Mouse (Mus musculus): ENCODE measurements at regions not wholly inside any gene's neighbourhood (a gene's known extent, or its start where the extent isn't known, plus 50 kb on each side); places are given as distances from the start of the nearest gene placed in this dataset.
A peak's percentile ranks its signal among the peaks of the same experiment; 100 is the strongest.

DNA sequence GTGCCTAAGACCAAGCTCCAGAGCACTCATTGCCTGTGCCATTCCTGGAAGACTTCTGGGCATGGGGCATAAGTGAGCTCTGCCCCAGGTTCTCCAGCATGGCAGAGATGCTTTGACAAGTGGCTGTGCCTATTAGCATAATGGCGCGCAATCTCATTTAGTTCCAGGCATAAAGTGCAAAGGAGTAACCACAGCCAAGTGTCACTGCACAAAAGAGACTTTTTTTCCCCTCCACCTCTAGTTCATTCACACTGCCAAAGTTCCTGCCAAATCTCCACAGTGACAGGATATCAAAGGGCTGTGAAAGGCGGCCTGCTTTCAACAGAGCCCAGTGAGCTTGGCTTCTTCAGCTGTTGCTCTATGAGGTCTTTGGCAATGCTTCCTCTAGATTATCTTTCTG, 120.1 kb upstream of the Zfand5 start:
- intact Hi-C loops (cut with DNase I): no loop called here
- DNase-seq (ENCODE audit: extremely low spot score in 1 of 2, low spot score in 2 of 2): peak; percentile 20 to 44

DNA sequence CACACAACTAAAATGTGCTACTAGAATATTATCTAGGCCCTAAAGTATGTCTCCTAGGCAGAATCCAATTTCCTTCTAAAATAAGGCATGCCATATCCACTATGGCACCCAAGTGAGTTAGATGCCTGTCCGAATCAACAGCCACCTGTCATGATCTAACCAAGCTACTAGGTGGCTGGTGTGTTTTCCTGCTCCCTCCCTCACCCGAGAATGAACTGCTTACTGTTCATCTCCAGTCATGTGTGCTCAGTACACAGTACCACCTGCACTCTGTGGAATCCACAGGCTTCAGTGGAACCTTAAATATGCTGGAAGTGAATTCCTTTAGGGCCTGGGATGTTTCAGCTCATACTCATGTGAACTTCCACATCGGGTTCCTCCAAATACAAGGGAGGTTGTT, 121.2 kb upstream of the Zfand5 start:
- intact Hi-C loops (cut with DNase I): no loop called here
- no peak for DNase-seq (ENCODE audit: extremely low spot score in 1 of 2, low spot score in 2 of 2)

DNA sequence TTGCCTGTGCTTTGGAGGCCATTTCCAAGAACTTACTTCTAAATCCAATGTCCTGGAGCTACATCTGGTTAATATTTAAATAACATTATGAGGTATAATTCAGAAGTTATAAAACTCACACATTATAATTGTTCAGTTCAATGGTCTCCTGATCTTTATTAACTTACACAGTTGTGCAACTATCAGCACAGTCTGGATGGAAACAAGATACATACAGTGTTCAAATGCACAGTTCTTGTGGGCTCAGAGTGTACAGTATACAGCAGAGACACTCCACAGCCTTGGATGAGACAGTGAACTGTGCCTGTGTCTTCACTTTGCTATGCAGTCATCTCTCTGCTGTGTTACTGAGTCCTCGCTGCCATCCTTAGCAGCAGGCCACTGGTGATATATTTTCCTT, 121.8 kb upstream of the Zfand5 start:
- intact Hi-C loops (cut with DNase I): no loop called here

DNA sequence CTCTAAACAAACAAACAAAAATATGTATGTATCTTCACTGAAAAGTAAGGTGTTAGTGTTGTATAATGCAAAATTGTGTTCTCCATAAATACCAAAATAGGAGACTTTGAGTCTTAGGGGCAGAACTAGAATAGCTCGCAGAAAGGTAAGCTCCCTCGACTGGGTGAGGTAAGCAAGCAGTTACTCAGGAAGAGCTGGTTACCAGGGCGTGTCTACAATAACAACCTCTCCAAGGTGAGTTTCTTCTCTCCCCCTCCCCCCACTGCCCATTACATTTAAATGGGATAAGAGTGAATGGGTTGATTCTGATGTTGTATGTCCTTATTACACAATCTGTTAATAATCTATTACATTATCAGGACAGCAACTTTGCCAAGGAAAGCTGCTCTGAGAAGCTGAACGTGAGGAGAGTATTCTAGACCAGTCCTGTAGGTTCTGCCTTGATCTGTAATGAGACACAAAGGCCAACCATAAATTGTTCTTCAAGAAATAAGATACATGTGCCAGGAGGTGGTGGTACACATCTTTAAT, 125.2 kb upstream of the Zfand5 start:
- no peak for DNase-seq (ENCODE audit: extremely low spot score in 1 of 2, low spot score in 2 of 2)
- intact Hi-C loops (cut with DNase I): no loop called here

More for the DNA sequence above, 121.8 kb upstream of the Zfand5 start:
- DNase-seq (ENCODE audit: extremely low spot score in 1 of 2, low spot score in 2 of 2): no peak

DNA sequence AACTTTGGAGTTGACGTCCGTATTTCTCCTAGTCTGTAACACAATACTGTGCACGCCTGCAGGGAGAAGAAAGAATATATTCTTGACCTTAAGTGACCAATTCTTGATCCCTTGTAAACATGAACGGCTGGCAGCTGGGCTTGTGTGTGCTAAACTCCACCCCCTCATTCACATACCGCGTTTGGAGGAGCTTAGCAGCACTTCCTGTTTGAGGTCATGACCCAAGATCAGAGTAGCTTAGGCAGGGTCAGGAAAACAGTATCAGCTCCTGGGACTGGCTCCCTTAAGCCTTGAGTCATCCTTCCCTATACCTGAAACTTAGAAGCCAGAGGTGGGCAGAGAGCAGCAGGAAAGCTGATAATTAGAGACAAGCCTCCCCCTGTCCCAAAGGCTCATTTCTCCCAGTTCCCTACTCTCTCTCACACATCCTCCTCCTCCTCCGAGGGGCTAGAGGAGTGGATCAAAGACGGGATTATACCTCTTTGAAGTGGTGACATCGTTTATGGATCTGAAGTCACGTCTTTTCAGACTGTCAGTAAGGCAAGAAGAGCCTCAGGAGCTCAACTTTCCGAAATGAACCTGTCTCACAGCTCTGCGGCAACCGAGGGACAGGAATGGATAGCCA, 127.3 kb upstream of the Zfand5 start:
- intact Hi-C loops (cut with DNase I): no loop called here
- peak in 1 of 2 experiments; percentile 31 for DNase-seq (ENCODE audit: extremely low spot score in 1 of 2, low spot score in 2 of 2)

DNA sequence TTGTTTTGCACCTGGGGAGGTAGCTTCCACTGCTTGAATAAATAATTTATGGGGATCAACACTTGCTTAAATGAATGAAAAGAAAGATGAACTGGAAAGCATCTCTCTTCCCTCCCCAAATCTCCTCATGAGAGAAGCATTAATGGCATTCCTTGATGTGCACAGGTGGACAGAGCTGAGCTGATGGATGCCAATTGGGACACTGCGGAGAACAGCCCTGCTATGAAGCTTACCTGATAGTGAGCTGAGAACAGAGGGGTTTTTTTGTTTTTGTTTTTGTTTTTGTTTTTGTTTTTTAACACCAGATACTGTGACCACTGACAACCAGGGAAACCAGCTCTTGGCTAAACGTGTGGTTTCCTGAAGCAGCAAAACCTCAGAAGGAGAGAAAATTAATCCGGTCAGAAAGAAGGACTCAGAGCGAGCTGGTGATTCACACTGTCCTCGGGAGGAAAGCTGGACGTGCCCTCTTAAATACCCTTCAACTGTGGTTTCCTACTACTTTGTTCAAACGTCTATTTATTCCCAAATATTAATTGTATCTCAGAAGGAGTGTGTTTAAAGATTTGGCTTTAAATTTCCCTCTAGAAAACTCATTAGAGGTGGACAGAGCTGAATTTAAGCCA, 128.0 kb upstream of the Zfand5 start:
- intact Hi-C loops (cut with DNase I): no loop called here

DNA sequence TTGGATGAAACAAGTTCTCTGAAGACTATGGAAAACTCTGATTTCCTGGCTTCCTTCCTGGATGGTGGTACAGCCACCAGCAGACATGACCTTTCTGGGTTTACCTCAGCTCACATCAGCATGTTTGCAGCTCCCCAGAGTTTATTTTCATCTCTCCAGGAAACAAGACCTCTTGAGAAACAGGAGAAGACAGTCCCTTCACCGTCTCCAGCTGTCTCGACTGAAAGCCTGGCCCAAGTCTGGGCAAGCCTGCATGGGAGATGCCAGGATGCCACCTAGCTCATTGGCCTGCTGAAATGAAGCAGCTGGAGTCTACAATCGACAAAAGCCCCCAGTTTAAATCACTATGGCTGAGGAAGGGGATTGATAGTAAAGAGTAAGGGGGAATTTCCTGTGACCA, 131.6 kb upstream of the Zfand5 start:
- intact Hi-C loops (cut with DNase I): no loop called here
- no peak for DNase-seq (ENCODE audit: extremely low spot score in 1 of 2, low spot score in 2 of 2)

More for the DNA sequence above, 128.0 kb upstream of the Zfand5 start:
- no peak for DNase-seq (ENCODE audit: extremely low spot score in 1 of 2, low spot score in 2 of 2)

DNA sequence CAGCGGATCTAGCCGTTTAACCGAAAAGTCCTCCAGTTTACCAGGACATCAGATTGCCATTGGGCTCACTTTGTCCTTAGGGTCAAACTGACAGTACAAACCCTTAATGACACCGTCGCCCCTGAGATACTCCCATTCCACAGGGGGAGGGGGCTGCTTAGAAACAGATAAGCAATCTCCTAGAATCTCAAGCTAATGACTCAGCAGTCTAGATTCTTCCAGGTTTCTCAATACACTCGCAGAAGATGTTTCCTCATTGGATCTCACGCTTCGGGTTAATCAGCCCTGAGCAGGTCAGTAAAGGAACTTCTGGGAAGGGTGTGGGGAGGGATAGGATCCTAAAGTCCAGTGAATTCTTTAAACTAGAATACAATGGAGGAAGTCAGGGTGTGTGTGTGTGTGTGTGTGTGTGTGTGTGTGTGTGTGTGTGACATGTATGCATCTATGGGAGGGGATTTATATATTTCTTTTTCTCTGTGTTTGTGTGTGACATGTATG, 133.0 kb upstream of the Zfand5 start:
- intact Hi-C loops (cut with DNase I): no loop called here
- no peak for DNase-seq (ENCODE audit: extremely low spot score in 1 of 2, low spot score in 2 of 2)

DNA sequence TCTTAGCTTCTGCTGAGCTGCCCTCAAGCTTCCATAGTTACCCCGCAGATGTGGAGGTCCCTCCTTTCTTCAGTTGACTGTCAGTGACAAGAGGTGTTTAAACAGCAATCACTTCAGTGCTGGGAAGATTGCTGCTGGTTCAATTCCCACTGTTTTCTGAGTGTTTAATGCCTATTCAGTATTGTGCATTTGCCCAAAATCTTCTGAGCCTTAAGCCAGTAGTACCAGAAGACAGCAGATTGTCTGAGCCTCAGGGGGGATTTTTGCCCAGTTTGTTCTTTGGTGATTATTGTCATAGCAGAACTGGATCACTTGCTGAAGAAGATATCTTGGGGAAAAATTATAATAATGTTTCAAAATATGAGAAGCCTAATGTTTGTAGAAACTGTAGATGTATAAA, 135.3 kb upstream of the Zfand5 start:
- DNase-seq (ENCODE audit: extremely low spot score in 1 of 2, low spot score in 2 of 2): no peak
- intact Hi-C loops (cut with DNase I): no loop called here

DNA sequence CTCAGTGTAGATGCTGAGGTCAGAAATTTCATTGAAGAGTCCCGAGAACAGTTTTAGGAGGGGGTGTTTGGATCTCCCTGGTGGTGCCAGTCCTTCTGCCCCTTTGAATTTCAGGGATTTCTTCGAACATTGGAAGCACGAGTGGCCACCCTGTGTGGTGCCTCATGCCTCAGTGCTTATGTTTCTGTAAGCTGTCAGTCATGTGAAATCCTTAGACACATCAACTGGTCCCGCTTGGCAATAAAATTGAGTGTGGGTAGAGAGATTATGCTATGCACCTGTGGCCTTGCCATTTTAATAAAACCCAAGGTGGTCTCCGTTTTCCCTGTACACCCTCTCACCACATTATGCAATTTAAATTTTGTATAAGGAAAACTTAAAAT, 136.1 kb upstream of the Zfand5 start:
- intact Hi-C loops (cut with DNase I): no loop called here
- no peak for DNase-seq (ENCODE audit: extremely low spot score in 1 of 2, low spot score in 2 of 2)

DNA sequence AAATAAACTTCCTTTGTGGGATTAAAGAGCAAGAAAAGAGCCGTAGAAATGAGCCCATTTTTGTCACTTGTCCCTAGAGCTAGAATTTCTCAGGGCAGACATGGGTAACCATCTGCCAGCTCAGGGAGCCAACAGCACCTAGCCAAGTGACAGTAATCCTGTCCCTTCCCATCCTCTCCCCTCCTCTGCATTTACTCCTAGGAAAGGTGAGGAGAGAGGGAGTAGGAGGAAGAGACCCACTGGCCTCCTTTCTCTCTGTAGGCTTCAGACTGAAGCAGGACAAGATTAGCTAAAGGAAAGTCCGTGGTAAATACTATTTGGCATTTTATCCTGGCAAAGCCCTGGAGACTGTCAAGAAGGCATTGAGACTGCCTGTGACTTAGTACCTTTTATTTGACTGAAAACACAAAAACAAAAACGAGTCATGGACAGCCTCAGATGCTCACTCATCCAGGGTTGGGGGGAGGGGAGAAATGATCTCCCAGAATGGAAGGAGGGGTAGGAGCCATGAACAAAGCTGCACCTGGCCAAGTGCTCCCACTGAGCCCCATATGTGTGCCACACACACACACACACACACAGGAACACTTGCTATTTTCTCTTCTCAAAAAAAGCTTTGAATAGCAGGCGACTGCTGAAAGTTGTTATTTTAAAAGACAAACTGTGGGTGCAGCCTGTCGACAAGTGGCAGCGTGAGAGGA, 136.6 kb upstream of the Zfand5 start:
- intact Hi-C loops (cut with DNase I): no loop called here
- DNase-seq (ENCODE audit: extremely low spot score in 1 of 2, low spot score in 2 of 2): peak; percentile 10 to 26

DNA sequence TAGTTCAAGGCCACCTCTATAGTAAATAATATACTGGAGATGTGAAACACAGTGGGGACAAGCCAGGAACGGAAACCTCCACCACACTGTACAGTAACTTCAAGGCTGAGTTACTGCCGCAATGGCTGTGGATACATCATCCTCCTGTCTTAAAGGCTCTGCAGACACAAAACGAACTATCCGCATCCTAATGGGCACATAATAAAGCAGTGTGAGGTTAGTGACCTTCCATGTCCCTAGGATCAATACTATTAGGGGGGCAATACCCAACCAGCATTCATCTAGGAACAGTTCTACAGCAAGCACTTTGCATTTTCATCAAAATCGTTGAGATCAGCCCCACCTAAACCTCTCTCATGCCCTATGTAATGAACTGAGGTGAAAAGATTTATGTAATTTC, 142.4 kb upstream of the Zfand5 start:
- DNase-seq (ENCODE audit: extremely low spot score in 1 of 2, low spot score in 2 of 2): no peak
- intact Hi-C loops (cut with DNase I): no loop called here

DNA sequence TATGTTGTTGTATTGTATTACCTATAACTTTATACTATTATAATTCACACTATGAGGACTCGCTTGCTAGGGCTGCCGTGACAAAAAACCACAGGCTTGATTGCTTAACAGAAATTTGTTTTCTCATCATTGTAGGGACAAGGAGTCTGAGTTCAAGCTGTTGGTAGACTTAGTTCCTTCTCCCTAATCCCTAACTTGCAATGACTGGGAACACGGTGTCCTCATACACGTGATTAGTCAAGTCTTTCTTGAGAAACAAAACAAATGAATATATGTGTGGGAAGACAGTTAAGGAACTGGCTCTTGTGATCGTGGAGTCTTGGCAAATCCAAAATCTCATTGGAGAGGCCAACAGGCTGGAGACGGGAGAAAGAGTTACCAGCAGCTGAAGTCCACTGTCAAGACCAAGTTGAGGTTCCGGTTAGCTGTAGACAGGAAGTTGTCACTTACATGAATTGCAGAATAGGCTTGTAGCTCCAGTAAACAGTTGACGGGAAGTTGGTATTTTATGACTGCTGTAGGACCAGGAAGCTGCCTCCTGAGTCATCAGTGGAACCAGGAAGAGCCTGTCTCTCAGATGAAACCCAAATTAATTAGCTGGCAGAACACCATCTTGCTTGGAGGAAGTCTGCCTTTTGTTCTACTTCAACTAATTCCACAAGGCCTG, 144.9 kb upstream of the Zfand5 start:
- intact Hi-C loops (cut with DNase I): no loop called here

DNA sequence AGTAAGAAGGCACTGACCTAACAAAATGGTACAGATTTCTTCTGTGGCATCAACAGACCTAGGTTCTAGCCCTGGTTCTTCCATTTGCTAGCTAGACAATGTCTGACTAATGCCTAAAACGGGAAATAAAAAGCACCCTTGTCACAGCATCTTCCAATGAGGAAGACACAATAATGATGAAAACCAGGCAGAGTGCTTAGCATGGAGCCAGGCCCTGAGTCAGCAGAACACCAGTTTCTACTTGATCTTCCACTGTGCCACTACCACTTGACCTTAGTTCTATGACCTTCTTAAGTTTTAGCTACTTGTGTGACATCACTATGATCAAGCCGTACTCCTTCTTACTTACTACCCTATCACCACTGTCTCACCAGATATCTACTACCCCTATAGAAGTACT, 145.4 kb upstream of the Zfand5 start:
- intact Hi-C loops (cut with DNase I): no loop called here
- no peak for DNase-seq (ENCODE audit: extremely low spot score in 1 of 2, low spot score in 2 of 2)

More for the DNA sequence above, 144.9 kb upstream of the Zfand5 start:
- DNase-seq (ENCODE audit: extremely low spot score in 1 of 2, low spot score in 2 of 2): no peak

DNA sequence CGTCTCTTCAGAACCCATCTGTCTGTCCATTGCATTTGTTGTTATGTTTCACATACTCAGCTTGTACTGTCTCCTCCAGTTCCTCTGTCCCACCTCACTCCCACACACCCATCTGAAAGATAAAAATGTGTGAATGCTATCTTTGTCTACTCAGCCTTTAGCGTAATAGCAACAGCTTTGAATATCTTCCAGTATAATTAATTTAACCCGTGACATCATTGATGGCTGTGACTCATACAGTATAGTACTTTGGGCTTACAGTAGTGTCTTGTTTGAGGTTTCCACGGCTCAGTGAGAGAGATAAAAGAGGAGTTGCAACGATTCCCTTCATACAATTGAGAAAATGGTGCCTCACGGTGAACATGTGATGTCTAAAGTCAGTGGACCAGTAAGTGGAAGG, 152.6 kb upstream of the Zfand5 start:
- no peak for DNase-seq (ENCODE audit: extremely low spot score in 1 of 2, low spot score in 2 of 2)
- intact Hi-C loops (cut with DNase I): no loop called here

DNA sequence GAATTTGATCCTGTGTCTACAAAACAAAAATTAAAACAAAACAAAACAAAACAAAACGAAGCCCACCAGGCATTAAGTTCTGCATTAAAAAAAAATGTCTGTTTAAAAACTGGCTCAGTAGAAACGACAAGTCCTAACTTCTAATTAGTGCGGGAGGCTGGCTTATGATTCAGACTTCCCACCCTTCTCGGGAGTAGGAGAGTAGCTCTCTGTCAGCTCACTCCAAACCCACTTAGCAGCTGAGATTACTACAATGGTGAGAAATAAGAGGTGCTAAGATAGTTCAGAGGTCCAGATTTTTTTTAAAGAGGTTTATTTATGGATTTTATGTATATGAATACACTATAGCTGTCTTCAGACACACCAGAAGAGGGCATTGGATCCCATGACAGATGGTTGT, 153.3 kb upstream of the Zfand5 start:
- no peak for DNase-seq (ENCODE audit: extremely low spot score in 1 of 2, low spot score in 2 of 2)
- intact Hi-C loops (cut with DNase I): no loop called here

DNA sequence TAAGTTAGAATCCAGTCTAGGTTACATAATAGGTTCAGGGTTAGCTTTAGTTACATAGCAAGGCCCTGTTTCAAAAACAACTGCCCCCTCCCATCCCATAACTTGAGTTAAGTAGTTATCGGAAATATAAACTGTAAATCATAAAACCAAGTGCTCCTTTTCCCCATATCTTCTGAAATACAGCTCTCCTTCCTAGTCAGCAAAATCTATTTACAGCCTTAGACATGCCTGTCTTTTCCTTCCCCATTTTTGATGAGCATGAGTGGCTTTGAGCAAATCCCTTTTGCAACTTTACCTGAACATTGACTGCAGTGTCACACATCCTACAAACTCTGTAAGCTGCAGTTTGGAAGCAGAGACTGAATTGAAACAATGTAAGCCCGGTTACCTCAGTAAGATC, 156.4 kb upstream of the Zfand5 start:
- intact Hi-C loops (cut with DNase I): no loop called here
- no peak for DNase-seq (ENCODE audit: extremely low spot score in 1 of 2, low spot score in 2 of 2)

DNA sequence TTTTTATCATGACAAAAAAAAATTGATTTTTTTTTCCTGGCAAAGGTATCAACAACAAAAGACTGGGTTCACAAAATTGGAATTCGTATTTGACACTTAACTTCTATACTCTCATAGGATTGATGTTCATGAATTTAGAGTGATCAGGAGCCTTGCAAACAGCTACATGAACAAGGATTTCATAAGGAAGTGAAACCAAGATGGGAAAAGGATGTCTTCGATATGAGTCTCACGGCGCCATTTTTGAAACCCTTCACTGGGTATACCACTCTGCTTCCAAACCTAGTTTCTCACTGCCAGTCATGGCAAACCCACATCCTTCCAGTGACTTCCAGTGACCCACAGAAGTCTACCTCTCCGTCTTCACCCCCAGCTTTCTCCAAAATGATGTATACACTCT, 157.8 kb upstream of the Tmc1 start:
- intact Hi-C loops (cut with DNase I): no loop called here

DNA sequence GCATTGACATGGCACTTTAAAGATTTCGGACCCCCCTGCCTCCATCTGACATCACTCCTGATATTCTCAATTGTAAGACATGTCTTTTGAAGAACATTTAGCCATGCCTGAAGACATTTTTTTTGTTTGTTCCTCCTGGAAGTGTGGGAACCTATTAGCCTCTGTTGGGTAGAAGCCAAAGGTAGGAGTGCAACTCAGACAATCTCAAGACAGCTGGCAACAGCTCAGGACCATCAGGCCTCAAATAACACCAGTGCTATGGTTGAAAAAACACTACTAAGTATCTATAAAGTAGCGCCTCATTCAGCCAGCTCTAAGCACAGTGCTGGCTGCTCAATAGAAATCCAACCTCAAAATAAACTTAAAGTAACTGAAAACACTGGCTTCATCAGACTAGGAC, 154.3 kb upstream of the Tmc1 start:
- intact Hi-C loops (cut with DNase I): no loop called here
- no peak for DNase-seq (ENCODE audit: extremely low spot score in 1 of 2, low spot score in 2 of 2)

More for the DNA sequence above, 157.8 kb upstream of the Tmc1 start:
- no peak for DNase-seq (ENCODE audit: extremely low spot score in 1 of 2, low spot score in 2 of 2)

DNA sequence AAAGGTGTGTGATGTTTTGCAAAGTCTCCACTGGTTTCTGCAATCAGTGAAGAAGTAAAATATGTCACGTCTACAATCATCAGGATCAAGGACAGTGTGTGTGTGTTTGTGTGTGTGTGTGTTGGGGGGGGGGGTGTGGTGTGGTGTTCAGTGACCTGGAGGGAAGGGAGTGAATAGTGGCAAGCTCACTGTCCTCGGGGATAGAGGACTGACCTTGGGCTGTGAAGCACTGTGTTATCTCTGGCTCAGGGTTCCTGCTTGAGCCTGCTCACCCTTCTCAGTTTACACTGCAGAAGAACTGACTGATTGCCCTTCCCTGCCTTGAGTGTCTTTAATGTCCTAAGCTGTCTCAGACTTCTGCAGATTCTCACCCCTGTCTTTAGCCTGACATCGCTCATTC, 153.7 kb upstream of the Tmc1 start:
- DNase-seq (ENCODE audit: extremely low spot score in 1 of 2, low spot score in 2 of 2): no peak

More for the DNA sequence above, 153.7 kb upstream of the Tmc1 start:
- intact Hi-C loops (cut with DNase I): no loop called here
